Mouse (Mus musculus) lung, postnatal 0 days (tissue): ENCODE results near the gene Vps13c. TPM values are rescaled to one million over a fixed set of nuclear protein-coding genes. Genes with fewer than 3 reads are reported as not detected.
A peak's percentile ranks its signal among the peaks of the same experiment; 100 is the strongest.

Experiments used
- ATAC-seq: fragments of 200-750 bp; cut with Nextera tagmentation; 2 replicates; pipeline ENCODE4 v1.8.0; 2017; ENCODE audit warnings: moderate library complexity
- DNase-seq: peaks from one replicate; pipeline ENCODE4 v3.0.0-alpha.2; 2016; ENCODE audit warnings: low spot score
- H3K27ac ChIP-seq: fragments of 300-500 bp; sonication (generic); 2 replicates; pipeline ENCODE4 v1.5.1; 2014; ENCODE audit warnings: antibody characterized with exemption, mild to moderate bottlenecking, low read length, mixed read lengths
- H3K27me3 ChIP-seq: fragments of 300-500 bp; sonication (generic); replicated peaks from 2 replicates; pipeline ENCODE4 v1.6.1; 2014; ENCODE audit warnings: low read length, mixed read lengths; ENCODE audit not compliant: insufficient read depth
- H3K36me3 ChIP-seq: fragments of 300-500 bp; sonication (generic); 2 replicates; pipeline ENCODE4 v1.6.1; 2014; ENCODE audit warnings: low read length, mixed read lengths; ENCODE audit not compliant: insufficient read depth
- H3K4me1 ChIP-seq: fragments of 300-500 bp; sonication (generic); 2 replicates; pipeline ENCODE4 v1.6.1; 2014; ENCODE audit warnings: antibody characterized with exemption, low read depth, low read length, mixed read lengths; ENCODE audit not compliant: insufficient read depth
- H3K4me2 ChIP-seq: fragments of 300-500 bp; sonication (generic); replicated peaks from 2 replicates; pipeline ENCODE4 v1.6.1; 2014; ENCODE audit warnings: low read depth, mild to moderate bottlenecking, low read length, moderate library complexity, mixed read lengths
- H3K4me3 ChIP-seq: fragments of 300-500 bp; sonication (generic); 2 replicates; pipeline ENCODE4 v1.5.1; 2014; ENCODE audit warnings: low read depth, low read length
- H3K9ac ChIP-seq: fragments of 300-500 bp; sonication (generic); replicated peaks from 2 replicates; pipeline ENCODE4 v1.6.1; 2014; ENCODE audit warnings: low read depth, mild to moderate bottlenecking
- H3K9me3 ChIP-seq: fragments of 300-500 bp; sonication (generic); 2 replicates; pipeline ENCODE4 v1.6.1; 2016; ENCODE audit warnings: low read length, mixed read lengths
- CTCF ChIP-seq: IDR thresholded peaks from 2 replicates; pipeline ENCODE4 v1.5.1; 2016; ENCODE audit warnings: antibody characterized with exemption, mild to moderate bottlenecking
- EP300 ChIP-seq: IDR thresholded peaks from 2 replicates; pipeline ENCODE4 v1.6.1; 2016; ENCODE audit warnings: antibody characterized with exemption, mild to moderate bottlenecking, control low read depth
- WGBS: fragments of 180-500 bp; shearing (Covaris S2); extraction: QIAGEN DNeasy Blood & Tissue Kit; methylation state at CpG from one replicate; pipeline ENCODE4 v1.1.7; 2014; 5-methylcytosine and 5-hydroxymethylcytosine counted together
- polyA plus RNA-seq: library from polyadenylated mRNA; unstranded; fragments of >200 nt; fragmentation: Nextera tagmentation; extraction: Ambion mirVana; gene quantifications from 2 replicates; pipeline ENCODE4 v1.2.1, GENCODE M21; 2015

The Vps13c gene
- polyA plus RNA-seq, 1 experiment from 2014 or later: 6.9 TPM

DNA sequence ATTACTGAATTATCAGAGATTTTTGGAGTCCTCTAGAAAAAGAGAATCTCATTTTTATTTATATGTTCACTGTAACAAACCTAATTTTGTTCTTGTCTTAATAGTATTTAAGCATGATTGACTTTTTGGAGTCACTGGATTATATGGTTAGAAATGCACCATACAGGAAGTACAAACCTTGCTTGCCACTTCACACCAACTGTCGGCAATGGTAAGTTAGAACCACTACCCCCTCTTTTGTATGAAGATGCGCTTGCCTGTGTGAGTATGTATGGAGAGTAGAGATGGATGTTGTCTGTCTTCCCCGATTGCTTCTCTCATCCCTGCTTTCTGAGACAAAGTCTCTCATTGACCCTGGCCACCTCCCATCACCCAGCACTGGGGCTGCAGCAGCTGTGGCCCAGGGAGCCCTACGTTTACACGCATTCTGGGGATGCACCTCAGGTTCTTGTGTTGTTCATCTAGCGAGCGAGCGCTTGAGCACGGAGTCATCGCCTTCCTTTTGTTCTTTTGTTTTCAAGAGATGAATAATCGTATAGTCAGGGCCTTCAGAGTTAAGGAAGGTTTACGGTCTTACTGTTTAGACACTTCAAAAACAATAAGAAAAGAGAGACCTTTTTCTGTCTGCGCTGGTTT is 43.3 kb downstream of the Vps13c start:
- H3K27ac ChIP-seq: no peak overlapping the region
- H3K36me3 ChIP-seq: peaks cover 23% of the 10 kb centered on the region
- no peak for ATAC-seq

DNA sequence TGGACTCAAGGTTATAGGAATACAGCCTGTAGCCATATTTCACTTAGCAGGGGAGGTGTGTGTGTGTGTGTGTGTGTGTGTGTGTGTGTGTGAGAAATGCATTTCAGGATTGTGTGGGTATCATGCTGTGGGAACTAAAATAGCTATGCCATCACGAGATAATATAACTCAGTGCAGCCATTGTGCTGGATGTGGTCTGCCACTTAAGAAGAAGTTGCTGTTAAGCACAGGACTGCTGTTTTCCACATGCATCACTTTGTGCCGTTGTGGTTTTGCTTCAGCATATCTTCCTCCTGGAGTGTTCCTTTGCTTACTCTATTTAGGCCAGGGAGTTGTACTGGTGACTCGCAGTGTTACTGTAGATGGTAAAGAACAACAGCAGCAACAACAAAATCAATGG is 43.9 kb downstream of the Vps13c start:
- TF ChIP-seq EP300: no peak
- no peak for TF ChIP-seq CTCF
- 85% methylated on average over 3 of the region's 3 CpGs for WGBS
- no peak overlapping the region for H3K4me3 ChIP-seq

More for the DNA sequence above, 43.3 kb downstream of the Vps13c start:
- Histone ChIP-seq H3K9me3 (no peaks in the 10 kb centered on the region), H3K4me1 (no peaks in the 10 kb centered on the region), H3K4me3 (no peak overlapping the region), H3K9ac (no peak overlapping the region), H3K27me3 (no peaks in the 10 kb centered on the region), H3K4me2 (no peak overlapping the region)
- DNase-seq: no peak
- TF ChIP-seq EP300: no peak
- TF ChIP-seq CTCF: no peak
- WGBS: 91% methylated on average over 13 of the region's 13 CpGs

DNA sequence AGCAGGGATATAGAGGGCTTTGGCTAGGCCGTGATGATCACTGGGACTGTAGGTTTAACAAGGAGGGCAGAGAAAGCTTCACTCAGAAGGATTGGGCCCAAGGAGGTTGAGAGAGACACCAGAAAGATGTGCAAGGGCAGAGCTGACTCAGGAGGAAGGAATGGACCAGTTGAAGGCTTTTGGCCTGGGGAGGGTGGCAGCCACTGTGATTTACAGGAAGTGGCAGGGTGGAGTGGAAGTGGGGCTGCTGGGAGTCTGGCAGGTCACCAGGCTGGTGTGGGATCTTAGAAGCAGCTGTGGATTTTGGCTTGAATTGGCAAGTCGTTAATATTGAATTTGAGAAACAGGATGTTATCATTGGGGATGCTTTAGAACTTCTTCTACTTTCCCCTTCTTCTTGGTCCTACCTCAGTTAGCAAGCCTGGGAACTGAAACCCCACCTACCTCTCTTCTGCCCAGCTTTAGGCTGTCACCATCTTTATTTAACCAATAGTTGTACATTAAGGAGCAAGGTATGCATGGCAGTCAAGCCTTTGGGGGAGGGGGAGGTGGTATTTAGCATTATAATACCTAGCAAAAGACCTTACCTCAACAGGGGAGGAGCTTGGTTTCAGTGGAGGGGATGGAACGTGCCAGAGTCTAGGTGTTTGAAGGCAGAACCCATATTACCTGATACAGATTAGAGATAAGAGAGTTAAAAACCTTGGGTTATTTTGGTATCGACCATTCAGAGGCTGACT is 47.0 kb downstream of the Vps13c start:
- WGBS: 83% methylated on average over 4 of the region's 4 CpGs
- H3K4me3 ChIP-seq: no peak overlapping the region
- no peak for TF ChIP-seq EP300
- no peaks in the 10 kb centered on the region for H3K4me1 ChIP-seq
- no peaks in the 10 kb centered on the region for H3K27me3 ChIP-seq
- H3K9me3 ChIP-seq: no peaks in the 10 kb centered on the region
- H3K36me3 ChIP-seq: peaks cover 24% of the 10 kb centered on the region
- no peak overlapping the region for H3K27ac ChIP-seq
- DNase-seq: peak; percentile 54
- ATAC-seq: peak; percentile 37; the same call in 1 of the 2 replicates
- H3K4me2 ChIP-seq: no peak overlapping the region
- no peak overlapping the region for H3K9ac ChIP-seq

More for the DNA sequence above, 43.9 kb downstream of the Vps13c start:
- Histone ChIP-seq H3K36me3 (peaks cover 23% of the 10 kb centered on the region), H3K27me3 (no peaks in the 10 kb centered on the region), H3K4me2 (no peak overlapping the region), H3K9me3 (no peaks in the 10 kb centered on the region), H3K27ac (no peak overlapping the region), H3K4me1 (no peaks in the 10 kb centered on the region), H3K9ac (no peak overlapping the region)
- DNase-seq (no peak), ATAC-seq (no peak)

DNA sequence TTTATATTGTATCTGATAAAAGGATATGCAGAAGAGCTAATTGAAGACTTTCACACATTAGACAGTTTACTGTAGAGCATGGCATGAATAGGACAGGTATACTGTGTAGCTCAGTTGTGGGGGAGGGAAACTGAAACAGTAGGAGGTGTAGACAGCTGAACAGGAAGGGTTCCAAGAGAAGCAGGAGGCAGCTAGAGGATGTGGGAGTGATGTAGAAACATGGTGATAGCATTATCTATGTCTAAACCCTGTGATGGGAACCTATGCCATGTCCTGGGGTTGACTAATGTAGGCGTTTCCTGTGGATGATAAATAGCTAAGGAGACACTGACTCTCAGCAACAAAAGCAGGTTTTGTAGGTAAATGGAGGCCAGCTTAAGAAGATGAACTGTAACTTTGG is 53.3 kb downstream of the Vps13c start:
- no peak for DNase-seq
- H3K9ac ChIP-seq: no peak overlapping the region
- peaks cover 26% of the 10 kb centered on the region for H3K36me3 ChIP-seq
- ATAC-seq: no peak
- H3K4me1 ChIP-seq: no peaks in the 10 kb centered on the region
- TF ChIP-seq CTCF: no peak
- no peak for TF ChIP-seq EP300
- no peak overlapping the region for H3K4me3 ChIP-seq
- no peaks in the 10 kb centered on the region for H3K9me3 ChIP-seq
- no peak overlapping the region for H3K4me2 ChIP-seq
- 91% methylated on average over 1 of the region's 1 CpGs for WGBS
- no peak overlapping the region for H3K27ac ChIP-seq
- H3K27me3 ChIP-seq: no peaks in the 10 kb centered on the region

DNA sequence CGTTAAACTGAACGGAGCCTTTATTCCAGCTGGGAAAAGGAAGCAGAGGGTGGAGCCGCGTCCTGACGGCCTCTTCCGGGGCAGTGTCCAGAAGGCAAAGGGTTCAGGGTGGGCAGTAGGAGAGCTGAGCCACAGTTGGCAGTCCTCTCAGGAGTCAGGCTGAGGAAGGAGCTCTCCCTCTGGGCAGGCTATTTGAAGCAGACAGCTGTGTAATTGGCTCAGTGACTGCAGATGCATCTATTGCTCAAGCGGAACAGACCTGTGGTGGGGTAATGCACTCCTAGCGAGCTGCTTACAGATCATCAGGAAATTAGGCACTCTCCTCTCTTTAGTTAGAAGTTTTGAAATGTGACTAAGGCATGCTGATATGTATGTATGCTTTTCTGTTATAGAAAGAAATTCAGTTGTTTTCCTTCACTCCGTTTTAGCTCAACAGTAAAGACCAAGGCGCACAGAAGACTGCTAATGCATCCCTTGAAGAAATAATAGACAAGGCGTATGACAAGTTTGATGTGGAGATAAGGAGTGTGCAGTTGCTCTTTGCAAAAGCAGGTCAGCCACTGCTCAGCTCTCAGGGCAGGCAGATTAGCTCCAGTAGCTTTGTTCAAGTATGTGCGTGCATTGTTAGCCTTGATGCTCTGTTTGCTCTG is 56.6 kb downstream of the Vps13c start:
- DNase-seq (no peak), ATAC-seq (no peak)
- Histone ChIP-seq H3K4me3 (no peak overlapping the region), H3K36me3 (peaks cover 21% of the 10 kb centered on the region), H3K27ac (no peak overlapping the region), H3K9ac (no peak overlapping the region), H3K4me2 (no peak overlapping the region), H3K9me3 (no peaks in the 10 kb centered on the region), H3K27me3 (no peaks in the 10 kb centered on the region), H3K4me1 (no peaks in the 10 kb centered on the region)
- TF ChIP-seq CTCF (no peak), EP300 (no peak)
- WGBS: 76% methylated on average over 12 of the region's 12 CpGs

DNA sequence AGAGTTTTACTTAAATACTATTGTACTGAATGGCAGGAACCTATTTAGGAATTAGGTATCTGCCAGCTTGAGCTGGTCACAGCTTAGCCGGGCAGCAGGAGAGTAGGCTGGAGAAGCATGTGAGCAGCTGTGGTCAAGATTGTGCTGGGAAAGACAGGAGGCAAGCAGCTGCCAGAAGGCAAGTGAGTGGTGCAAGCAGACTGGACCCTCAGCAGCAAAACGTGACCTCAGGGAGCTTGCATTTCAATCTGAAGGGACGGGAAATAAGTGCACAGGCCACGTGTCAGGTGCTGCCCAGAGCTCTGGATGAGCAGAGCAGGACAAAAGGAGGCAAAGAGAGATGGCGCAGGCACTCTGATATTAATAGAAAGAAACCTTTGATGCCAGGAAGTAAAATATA is 60.2 kb downstream of the Vps13c start:
- Histone ChIP-seq H3K4me2 (no peak overlapping the region), H3K9me3 (no peaks in the 10 kb centered on the region), H3K4me1 (no peaks in the 10 kb centered on the region), H3K9ac (no peak overlapping the region), H3K4me3 (no peak overlapping the region), H3K27me3 (no peaks in the 10 kb centered on the region), H3K27ac (no peak overlapping the region), H3K36me3 (peaks cover 28% of the 10 kb centered on the region)
- TF ChIP-seq CTCF: no peak
- no peak for TF ChIP-seq EP300
- WGBS: 84% methylated on average over 5 of the region's 5 CpGs
- ATAC-seq: no peak
- no peak for DNase-seq
